Mouse (Mus musculus) 3134 (cell line): ENCODE results near the gene Elk1.

Experiments
- DNase-seq: peaks from one replicate; pipeline ENCODE4 v3.0.0-alpha.2; 2011; ENCODE audit warnings: low spot score; ENCODE audit not compliant: insufficient read length; ENCODE audit errors: extremely low read depth

Gene Elk1

DNA sequence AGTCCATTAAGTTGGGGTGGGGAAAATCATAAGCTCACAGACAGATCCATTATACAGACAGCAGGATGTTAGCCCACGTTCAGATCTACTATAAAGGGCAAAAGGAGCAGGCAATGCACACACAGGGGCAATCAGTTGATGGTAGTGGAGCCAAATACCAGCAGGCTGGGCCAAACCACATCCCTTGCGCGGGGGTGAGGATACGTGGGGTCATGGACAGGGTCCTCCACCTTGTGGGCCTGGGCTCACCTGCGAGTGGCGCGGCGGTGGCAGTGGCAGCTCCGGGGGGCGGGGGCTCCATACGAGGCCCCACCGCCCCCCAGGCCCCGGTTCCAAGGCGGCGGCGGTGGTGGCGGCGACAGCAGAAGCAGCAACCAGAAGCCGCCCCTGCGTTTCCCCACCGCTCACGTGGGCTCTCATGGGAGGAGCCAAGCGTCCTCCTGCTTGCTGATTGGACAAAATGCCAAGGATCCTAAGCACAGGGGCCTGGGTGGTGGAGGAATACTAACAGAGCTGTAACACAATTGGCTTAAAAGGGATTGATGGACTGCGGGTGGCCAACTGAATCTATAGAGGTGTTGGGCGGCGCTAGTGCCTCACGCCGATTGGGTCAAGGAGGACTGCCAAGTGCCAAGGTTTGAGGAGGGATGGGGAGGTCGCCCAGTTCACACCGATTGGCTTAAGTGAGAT is at the start of gene Elk1:
Elk1 (minus strand) TSS at position 418 of the 690 bp plus-strand sequence.
- DNase-seq: peak; percentile 89

DNA sequence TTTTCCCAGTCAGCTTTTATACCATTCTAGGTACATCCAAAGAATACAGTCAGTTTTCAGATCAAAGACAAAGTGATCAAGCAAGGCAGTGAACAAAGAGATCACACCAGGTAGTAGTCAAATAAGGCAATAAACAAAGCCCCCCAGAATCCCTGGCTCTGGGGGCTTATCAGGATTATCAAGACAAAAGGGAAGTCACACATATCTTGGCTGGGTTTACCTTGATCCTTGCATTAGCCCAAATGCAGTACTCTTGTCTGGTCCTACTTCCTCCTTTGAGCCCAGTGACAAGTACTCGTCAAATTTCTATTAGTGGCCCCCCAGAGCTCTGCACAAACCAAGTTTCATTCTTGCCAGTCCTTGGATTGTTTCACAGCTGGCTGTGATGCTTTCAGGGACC is 30.5 kb upstream of the Elk1 start:
- DNase-seq: no peak

DNA sequence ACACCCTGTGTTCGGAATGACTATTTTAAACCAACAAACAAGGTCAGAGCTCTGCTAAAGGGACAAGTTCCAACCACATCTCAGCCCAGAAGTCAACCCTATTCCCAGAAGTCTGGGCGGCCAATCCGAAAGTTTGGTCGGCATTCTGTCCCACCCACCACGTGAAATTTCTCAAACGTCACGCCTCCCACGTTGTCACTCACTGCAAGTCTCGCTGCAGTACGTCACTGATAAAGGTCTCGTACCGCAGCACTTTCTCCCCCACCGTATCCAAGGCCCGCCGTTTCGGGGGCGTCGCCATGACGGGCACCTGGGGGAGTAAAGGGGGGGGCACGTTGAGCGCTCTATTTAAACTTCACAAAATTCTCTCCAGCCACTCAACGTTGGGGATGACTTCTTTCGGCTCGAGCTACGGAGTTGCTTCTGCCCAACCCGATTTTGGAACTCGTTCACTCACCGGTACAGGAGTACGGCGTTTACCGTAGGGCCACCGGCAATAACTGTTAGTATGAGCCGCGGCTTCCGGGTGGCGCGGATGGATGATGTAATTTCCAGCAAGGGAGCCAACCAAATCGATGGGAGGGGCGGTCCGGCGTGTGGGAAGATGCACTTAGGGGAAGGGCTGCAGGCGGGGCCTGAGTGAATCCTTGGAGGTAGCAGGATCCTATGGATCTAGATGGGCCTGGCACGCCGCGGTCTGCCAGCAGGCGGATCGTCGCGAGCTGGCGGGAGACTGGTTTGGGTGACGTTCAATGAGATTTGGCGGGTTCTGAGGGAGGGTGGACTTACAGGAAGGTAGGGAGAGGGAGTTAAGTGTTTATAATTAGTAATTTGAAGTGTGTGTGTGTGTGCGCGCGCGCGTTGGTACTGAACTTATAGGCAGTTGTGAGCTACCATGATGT is 11.3 kb upstream of the Elk1 start, which contains the start of gene Uxt:
Uxt (minus strand) TSS at position 541 of the 902 bp plus-strand sequence.
- DNase-seq: peak; percentile 94

DNA sequence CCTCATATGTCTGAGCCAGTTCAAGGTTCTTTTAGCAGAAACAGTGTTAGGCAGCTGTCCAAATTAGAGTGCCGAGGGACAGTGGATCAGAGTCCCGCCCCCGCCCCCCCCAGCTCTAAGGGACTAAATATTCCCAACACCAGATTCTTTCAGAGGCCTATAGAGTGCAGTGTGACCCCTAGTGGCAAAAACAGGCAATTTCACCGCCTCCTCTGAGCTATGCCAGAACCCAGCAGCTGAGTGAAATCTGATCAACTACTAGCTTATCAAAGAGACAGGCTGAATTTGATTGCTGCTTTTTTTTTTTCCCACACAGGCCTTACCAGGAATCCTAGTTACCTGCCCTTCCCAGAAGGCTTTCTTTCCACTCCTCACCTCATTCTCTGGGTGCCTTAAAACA is 4.4 kb downstream of the Elk1 start:
- no peak for DNase-seq

DNA sequence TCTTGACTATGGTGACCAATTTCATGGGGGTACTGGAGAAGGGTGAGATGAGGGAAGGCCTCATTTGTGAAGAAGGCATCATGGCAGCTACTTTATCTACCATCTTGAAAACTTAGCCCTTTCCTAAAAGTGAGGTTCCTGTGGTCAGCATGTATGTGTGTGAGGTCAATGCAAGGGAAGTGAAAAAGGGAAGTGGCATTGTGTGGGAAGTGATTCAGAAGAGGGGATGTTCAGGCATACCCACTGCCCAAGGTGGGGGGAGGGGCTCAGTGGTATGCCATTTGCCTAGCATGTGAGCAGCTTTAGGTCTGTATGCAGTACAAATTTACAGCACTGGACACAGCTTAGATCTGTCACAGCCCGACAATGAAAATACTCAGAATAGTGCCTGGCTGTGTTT is 18.4 kb downstream of the Elk1 start:
- DNase-seq: no peak

DNA sequence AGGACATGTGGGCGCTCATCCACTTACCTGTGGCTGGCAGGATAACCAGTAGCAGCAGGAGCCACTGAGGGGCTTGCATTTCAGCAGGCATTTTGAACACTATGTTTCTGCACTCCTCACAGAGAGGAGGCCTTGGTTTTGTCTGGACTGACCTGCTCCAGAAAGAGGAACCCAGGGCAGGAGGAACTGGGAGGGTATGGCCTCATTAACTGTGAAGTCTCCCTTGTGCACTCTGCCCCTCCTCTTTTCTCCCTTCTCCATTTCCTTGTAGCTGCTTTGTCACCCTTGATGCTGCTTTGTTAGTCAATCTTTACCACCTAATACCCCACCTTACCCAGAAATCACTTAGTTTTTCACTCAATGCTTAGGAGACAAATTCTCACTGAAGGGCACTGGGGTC is 19.0 kb downstream of the Elk1 start, which contains the start of gene Cfp:
Cfp (minus strand) TSS at position 192 of the 400 bp plus-strand sequence.
- DNase-seq: no peak

DNA sequence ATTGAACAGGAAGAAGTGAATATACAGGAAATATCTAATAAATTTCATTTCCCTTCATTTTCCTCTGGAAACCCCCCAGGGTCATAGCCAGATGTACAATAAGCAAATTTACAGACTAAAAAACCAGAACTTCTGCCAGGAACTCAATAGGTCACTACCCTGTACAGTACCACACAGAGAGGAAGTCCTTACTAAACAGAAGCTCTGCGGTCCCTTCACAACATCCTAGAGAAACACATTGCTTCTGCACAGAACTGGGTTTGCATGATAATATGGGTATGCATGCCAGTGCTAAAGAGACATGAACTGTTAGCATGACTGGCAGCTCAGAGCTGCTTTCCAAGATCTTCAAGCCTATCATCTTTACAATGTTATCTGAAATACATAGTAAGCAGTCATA is 20.5 kb downstream of the Elk1 start:
- no peak for DNase-seq

DNA sequence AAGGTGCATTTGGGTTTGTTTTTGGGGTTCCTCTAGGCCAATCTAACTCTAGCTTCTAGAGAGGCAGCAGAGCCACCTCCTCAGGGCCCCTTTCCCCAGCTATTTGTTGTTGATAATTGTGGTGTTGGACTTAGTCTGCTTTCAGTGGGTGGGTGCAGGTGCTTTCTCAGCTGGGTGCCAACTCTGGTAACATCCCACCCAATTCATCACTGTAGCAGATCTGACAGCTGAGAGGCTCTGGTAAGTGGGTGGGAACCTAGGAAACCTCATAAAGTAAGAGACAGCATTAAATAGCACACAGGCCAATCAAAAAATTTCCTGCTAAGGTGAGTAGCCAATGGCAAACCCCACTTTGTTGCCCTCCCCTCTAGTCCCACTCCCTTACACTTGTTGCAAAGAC is 25.4 kb downstream of the Elk1 start:
- DNase-seq: no peak

DNA sequence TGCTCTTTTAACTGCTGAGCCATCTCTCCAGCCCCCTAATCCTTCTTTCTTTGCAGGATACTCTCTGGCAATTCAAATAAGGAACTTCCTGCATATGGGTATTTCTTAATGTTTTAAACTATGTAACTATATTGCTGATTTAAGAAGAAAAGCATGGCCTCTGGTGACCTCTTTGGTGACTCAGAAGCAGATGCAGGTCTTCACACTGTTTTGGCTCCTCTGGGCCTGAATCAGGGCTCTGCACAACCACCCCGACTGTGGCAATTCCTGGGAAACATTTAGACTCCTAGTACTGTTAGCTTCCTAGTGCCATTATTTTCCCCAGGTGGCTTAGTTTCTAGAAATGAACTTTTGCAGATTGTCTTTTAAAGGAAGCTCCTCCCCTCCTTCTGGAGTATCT is 26.9 kb downstream of the Elk1 start:
- no peak for DNase-seq

DNA sequence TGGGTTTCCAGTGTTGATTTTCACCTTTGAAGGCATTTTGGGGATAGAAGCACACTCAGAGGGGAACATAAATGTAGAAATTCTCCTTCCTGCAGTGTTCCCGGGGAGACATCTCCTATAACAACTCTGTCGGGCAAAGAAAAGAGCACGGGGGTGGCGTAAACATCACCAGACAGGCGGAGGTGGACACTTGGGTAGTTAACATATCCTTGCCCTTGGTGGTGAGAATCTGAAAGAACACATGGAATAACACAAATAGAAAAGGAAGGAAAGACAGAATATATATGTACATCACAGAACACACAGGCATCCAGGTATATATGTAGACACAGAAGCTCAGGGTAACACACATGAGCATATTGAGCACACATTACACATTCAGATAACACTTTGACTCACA is 29.0 kb downstream of the Elk1 start:
- no peak for DNase-seq

DNA sequence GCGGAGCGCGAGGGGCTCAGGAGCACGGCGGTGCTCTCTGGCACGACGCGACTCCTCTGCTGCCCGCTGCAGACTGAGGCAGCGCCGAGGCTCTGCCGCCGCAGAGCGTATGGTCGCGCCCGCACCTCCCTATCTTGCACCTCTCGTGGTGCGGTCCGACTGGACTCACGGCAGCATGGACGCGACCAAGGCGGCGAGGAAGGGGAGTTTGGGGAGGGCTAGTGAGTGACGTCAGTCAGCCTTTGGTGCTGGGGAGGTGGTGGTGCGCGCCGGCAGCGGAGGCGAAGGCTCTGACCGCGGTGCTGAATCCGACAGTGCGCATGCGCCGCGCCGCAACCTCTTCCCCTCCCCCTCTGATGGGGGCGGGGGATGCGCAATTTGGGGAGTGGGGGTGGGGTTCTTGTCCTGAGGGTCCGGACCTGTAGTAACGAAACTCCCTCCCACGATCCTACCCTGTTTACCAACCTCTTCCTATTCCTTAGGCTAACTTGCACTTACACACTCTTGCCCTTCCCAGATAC is 29.5 kb downstream of the Elk1 start, which contains the start of gene Syn1:
Syn1 (minus strand) TSS at position 161 of the 521 bp plus-strand sequence.
- no peak for DNase-seq

DNA sequence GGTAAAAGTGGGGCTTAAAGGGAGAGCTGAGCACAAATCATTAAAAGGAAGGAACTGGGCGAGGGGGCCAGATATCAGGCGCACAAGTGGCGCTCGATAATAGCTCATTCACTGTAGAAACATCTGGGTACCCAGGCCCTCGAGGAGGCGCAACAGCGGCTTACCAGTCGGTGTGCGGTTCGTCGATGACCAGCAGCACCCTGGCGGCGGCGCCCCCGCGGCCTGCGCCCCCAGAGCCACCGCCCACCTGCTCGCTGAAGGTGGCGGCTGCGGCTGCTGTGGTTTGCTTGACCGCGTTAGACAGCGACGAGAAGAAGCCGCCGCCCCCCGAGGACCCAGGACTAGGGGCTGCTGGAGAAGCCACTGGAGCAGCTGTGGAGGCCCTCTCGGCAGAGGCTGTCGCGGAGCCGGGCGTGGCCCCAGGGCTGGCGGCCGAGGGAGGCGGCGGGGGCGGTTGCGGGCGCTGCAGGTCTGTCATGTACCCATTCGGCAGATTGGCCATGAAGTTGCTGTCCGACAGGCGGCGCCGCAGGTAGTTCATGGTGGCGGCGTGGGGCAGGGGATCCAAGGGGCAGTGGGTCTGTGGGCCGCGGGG is 30.1 kb downstream of the Elk1 start:
- no peak for DNase-seq

DNA sequence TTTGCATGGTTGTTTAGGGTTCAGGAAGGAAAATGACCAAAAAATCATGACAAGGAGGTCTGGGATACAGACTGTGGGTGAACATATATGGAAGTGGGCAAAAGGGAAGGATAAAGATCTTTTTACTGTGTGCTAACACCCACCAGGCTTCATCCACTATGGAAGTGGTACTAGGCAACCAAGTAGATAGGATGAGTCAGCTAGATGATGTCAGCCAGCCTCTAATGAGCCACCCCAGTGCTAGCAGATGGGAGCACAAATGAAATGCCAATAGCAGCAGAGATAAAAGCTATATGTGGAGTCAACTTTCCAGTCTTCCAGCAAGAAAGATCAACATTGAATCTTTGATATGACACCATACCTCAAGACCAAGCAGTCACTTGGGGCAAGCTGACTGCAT is 35.3 kb downstream of the Elk1 start:
- DNase-seq: no peak

DNA sequence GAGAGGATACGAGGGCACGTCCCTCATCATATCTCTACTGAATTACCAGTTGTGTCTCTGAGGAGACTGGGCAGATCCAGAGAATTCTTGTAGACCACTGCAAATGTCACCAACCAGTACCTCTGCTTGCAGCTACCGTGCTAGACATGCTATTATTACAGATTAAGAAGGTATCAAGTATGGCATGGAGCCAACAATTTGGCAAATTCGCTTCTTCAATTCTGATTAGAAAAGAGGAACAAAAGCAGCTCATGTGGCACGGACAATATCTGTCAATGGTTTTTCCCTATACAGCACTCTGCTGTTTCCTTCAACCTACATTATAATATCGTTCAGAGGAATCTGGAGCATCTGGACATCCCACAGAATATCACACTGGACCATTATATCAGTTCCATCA is 36.7 kb downstream of the Elk1 start:
- DNase-seq: no peak

DNA sequence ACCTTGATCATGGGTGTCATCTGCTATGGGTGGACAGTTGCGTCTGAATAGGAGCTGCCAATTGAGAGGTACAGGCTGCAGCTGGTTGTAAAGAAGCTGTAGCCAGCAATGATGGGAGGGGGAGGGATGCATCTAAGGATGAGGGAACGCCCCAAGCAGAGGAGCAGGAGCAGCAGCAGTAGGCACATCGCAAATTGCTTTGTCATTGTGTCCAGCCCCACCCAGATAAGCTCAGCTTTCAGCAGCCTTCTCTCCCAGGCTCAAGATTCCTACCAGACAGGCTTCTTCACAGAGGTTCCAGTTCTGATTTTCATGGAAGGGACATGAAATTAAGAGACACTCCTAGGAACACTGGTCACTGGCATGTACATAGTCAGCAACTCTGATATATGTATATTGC is 40.3 kb downstream of the Elk1 start:
- no peak for DNase-seq
